Mouse (Mus musculus) CD4-positive, CD25-positive, alpha-beta regulatory T cell, adult 4 months (primary cell): ENCODE data around the gene Tex33. TPM values are rescaled to one million over a fixed set of nuclear protein-coding genes. Genes with fewer than 3 reads are reported as not detected.

Experiments
- ATAC-seq: one replicate; pipeline ENCODE4 v1.8.0; 2017
- polyA plus RNA-seq, 2 experiments: library from polyadenylated mRNA; unstranded; fragments of 100-300 nt; shearing (Covaris generic); gene quantifications; one replicate each; pipeline ENCODE4 v1.2.1; 2017

Gene Tex33
- polyA plus RNA-seq, 2 experiments from 2014 or later: not detected

DNA sequence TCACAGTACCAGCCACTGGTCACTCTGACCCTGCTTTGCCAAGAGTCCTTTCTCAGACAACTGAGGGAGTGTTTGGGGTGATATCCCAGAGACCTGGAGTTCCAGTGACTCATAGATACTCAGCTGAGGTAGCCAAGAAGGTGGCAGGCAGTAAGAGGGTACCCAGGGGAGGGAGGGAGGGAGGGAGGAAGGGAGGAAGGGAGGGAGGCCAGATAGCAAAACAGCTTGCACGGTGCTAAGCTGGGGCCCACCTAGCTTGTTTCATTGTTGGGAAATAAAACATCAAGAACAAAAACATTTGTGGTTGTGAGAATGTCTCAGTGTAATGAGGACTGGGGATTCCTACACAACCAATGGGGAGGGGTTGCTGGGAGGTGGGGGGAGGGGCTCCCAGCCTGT is 18.0 kb upstream of the Tex33 start:
- no peak for ATAC-seq

- ATAC-seq: no peak
Observed at GRCm38 (mm10) chr15:78413083-78413718, 17.5 kb upstream of the Tex33 start.

GRCm38 (mm10) chr15:78409570-78410052 is 13.9 kb upstream of the Tex33 start:
- ATAC-seq: no peak

DNA sequence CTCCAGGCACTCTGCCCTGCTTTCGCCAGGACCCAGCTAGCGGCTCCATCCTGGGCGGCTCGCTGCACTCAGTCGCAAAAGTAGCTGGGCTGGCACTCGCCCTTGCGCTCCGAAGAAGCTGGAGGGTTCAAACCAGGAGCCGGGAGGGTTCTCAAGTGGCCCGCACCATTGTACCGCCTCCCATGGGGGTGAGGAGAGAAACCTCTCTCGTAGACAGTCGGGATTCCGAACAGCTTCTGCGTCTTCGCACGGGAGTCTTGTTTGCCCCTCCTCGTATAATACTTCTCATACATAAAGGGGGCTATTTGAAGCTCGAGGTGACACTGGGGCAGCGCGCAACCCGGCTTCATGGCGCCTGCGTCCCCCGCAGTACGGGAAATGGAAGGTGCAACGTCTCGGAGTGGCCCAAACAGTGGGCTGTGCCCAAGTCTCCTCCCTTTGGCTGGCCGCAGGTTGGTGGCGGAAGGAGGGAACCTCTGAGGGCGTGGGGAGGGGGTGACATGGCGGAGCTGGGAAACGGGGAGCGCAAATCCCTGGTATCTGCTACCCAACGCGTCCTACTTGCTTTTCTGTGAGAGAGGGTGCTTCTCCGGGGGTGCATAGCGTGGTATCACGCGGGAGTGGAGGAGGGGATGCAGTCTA is 10.7 kb upstream of the Tex33 start, which contains the start of gene Mpst:
Mpst (plus strand) TSS at position 124 of the 642 bp plus-strand sequence.
- ATAC-seq: peak; percentile 96

DNA sequence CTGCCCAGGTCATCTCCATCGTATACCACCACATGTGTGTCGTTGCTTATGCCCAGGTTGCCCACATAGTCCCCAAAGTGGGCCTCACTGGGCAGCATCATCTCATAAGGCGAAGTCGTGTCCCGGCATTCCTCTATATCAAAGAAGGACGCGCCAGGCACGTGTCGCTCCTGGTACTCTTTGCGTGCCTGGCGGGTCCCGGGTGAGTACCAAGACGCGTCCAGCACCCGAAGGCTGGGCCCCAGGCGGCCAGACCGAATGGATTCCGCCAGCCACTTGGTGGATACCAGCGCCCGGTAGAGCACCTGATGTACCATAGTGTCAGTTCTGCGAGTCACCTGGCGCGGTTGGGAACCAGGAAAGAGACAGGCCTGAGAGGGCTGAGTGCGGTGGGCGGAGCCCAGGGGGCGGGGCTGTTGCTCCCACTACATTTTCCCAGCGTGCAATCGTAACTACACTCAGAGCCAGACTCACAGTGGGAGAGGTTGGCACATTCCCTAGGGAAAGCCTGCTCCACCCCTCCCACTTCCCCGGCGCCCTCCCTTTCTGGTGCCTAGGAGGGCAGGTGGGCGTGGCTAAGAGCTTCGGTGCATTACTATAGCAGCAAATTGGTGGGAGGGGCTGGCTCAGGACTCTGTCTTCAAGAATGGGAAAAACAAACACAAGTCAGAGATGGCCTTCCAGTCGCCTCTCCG is 10.0 kb upstream of the Tex33 start, which contains the start of gene Tst:
Tst (minus strand) TSS at position 391 of the 695 bp plus-strand sequence.
- ATAC-seq: peak; percentile 39

GRCm38 (mm10) chr15:78405098-78405497 is 9.4 kb upstream of the Tex33 start:
- ATAC-seq: no peak

GRCm38 (mm10) chr15:78403896-78404295 is 8.2 kb upstream of the Tex33 start:
- no peak for ATAC-seq

DNA sequence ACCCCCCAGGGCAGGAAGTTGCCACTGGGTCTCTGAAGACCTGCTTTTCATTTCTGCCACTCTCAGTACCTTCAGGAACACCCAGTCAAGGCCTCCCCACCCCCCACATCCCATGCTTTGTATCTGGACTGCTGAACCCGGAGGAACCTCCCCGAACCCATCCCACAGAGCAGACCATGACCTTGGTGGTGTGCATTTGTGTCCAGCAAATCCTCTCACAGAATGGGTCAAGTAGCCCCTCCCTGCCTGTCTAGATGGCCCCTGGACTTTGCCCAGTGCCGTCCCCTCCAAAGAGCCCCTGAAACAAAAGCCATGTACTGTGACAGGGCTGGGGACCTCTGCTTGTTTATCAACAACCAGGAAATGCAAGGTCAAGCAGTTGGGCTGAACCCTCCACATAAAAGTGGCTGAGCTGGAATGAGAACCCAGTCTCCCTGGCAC is 7.6 kb upstream of the Tex33 start:
- no peak for ATAC-seq

DNA sequence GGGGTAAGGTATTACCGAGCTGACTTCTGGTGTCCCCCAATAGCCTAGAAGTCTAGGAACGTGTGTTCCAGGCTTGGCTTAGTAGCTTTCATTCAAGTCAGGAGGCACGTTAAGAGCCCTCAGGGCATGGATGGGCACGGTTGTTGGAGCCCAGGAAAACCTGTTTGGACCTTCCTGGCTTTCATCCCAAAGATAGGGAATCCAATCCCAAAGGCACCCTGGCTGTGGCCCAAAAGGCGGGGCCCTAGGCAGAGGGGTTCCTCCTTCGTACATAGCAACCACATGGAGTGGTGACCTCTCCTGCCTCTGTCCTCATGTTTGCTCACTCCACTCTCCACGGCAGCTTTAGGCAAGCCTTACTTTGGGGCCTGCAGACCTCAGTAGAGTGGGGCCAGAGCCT is 6.7 kb upstream of the Tex33 start:
- ATAC-seq: no peak

- no peak for ATAC-seq
Observed at GRCm38 (mm10) chr15:78401921-78402320, 6.2 kb upstream of the Tex33 start.

DNA sequence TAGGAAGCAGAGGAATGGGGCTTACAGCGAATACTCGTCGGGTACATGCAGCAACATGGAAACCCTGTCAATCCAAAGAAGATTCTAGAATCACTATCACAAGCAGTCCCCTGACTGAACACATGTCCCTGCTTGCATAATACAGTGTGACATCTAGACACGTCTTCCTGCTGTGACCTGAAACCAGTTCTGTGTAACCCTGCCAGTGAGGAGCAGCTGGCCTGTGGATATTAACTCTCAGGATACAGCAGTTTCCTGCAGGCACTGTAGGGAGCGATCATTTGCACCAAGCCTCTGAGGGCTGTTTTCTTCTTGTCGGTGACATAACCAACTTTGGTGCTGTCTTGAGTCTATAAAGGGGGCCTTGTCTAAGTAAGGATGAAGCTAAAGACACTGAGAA is 5.6 kb upstream of the Tex33 start:
- no peak for ATAC-seq

DNA sequence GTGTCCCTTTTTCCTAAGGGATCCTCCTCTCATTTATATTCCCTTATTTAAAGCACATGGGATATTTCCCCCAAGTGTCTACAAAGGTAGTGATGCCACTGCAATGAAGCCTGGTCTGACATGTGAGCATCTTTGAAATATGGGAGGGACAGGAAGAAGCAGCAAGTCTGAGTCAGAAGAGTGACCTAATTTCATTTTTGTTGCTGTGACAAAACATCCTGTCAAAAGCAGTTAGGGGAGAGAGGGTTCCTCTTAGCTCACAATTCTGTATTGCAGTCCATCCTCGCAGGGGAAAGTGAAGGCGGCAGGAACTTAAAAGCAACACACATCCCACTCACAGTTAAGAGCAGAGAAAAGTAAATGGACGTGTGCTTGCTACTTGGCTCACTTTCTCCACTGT is 4.9 kb downstream of the Tex33 start:
- peak; percentile 66 for ATAC-seq

DNA sequence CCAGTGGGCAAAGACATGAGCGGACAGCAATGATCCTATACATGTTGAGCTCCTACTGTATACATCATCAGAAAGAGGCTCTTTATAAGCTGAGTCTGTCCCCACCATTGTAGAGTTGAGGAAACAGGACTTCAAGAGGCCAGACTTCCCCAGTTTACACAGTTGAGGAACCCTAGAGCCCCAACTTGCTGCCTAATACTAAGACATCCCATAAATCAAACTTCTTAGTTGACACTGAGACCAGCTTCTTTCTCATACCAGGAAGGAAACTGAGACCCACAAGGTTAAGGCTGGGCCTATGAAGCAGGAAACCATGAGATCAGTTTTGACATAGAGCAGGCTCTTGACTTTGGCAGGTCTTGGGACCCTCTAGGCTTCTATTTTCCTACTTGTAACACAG is 10.1 kb downstream of the Tex33 start:
- ATAC-seq: no peak

DNA sequence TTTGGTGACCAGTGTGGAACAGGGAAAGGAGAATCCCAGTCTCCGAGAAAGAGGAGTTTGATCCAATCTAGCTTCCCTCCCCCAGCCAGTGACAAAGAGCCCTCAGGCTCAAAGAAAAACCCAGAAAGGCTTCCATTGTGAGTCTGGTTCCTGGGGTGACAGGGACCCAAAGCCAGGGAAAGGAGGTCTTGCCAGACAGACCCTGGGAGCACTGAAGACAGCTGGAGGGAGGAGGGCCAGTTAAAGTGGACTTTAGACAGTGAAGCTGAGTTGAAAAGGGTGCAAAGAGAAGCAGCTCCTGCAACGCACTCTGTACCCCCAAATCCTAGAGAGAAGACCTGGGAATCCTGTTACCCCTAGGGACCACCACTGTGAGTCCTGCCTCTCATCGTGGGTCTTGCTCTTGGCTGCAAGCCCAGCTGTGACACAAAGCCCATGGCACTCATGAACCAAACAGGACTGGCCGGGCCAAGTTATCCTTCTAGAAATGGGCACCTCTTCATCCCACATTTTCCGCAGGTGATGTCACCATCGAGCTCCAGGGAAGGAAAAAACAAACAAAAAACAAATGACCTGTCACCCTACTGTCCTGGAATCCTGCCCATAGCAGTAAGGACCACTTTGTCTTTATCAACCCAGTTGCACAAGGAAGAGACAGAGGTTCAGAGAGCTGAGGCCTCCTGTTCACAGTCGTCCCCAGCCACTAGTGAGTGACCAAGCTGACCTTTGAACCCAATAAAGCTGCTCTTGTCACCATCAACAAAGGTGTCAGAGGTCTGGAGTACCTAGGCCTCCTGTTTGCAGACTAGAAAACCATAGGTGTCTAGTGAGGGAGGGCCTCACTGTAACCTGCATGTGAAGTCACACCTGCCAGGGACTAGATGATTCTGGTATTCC is 11.2 kb downstream of the Tex33 start:
- no peak for ATAC-seq

DNA sequence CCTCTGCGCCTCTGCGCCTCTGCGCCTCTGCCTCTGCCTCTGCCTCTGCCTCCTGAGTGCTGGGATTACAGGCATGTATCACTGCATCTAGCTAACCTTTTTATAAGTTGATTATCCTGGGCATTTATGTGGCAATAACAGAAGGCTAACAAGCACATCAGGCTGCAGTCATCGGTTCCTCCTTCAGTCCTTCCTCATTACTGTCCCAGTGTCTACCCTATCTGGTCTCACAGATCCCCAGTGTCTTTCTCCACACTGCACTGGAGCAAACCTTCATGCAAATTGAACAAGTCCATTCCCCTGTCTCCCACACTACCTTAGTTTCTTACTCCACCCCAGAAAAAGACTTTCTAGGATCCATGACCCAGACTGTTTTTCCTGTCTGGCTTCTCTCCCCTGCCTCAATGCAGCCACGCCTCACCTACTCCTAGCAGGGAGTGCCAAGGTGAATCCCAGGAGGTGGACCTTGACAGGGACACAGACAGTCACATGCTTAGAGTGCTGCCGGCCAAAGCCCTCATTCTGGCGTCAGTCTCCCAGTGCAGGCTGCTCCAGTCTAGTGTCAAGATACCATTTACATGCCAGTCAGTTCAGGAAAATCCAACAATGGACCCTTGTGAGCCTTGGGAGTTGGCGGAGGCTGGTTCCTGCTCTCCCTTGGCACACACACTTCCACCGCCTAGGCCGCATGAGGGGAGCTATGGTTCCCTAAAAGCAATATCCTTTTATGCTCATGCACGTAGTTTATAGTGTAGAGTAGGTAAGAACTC is 12.1 kb downstream of the Tex33 start:
- ATAC-seq: no peak

DNA sequence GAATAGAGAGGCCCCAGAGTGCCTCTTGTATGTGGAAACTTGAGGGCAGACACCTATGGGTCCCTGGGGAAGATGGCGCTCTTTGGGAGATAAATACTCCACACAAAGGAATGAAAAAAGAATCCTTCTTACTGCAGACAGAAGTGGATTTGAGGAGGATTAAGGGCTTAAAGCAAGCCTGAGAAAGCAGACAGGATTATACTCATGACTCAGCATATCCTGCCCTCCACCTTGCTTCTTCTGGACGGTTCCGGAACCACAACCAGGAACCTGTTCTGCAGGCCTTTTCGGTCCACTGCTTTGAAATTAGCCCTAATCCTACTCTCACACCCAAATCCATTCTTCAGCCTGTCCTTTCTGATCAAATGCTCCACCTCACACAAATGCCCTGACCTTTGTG is 13.6 kb downstream of the Tex33 start:
- ATAC-seq: no peak

DNA sequence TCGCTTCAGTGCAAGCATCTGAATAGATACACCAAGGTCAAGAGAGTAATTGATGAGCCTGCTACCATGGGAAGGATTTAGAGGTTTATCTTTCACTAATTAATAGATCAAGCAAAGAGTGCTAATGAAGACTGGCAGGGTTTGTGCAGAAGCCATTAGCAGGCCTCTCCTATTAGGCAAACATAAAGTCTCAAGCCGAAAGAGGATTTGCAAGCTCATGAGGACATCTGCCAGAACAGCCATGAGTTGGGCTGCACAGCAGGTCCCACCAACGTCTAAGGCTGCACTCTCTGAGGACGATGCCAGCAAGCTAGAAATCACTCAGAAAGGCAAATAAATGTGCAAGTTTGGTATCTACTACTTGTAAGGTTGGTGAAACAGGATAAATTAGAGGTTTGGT is 15.0 kb downstream of the Tex33 start:
- ATAC-seq: no peak

GRCm38 (mm10) chr15:78380208-78380607 is 15.5 kb downstream of the Tex33 start:
- ATAC-seq: no peak

- ATAC-seq: no peak
Observed at GRCm38 (mm10) chr15:78378556-78378955, 17.2 kb downstream of the Tex33 start.

GRCm38 (mm10) chr15:78377859-78378258 is 17.9 kb downstream of the Tex33 start:
- ATAC-seq: no peak

DNA sequence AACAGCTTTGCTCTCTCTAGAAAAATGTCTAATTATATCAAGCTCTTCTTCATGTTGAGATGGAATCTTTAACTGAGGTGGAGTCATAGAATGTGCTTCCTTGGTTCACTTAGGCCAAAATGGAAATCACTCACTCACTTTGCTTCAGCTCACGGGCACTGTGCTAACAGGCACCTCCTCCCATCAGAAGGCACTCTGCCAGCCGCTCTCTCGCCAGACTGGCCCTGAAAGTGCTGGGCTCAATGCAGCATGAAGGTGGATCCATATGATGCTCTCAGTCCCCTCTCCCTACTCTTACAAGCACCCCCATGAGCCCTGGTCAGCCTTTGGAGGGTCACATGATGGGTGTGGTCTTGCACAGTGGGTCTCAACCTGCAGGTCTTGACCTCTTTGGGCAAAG is 21.5 kb downstream of the Tex33 start:
- no peak for ATAC-seq

- no peak for ATAC-seq
Observed at GRCm38 (mm10) chr15:78372796-78373195, 22.9 kb downstream of the Tex33 start.
